Mouse (Mus musculus) hindbrain, embryonic 12.5 days (tissue): Measurements from ENCODE around the gene Padi3. TPM values are rescaled to one million over a fixed set of nuclear protein-coding genes. Genes with fewer than 3 reads are reported as not detected.
A peak's percentile ranks its signal among the peaks of the same experiment; 100 is the strongest.

Experiments used
- ATAC-seq: fragments of 200-750 bp; cut with Nextera tagmentation; 2 replicates; pipeline ENCODE4 v1.8.0; 2017; ENCODE audit warnings: moderate TSS enrichment; ENCODE audit not compliant: low FRiP score
- H3K27ac ChIP-seq: fragments of 300-500 bp; sonication (generic); 2 replicates; pipeline ENCODE4 v1.5.1; 2016; ENCODE audit warnings: mild to moderate bottlenecking
- H3K27me3 ChIP-seq: fragments of 300-500 bp; sonication (generic); 2 replicates; pipeline ENCODE4 v1.6.1; 2016; ENCODE audit warnings: mild to moderate bottlenecking
- H3K36me3 ChIP-seq: fragments of 300-500 bp; sonication (generic); 2 replicates; pipeline ENCODE4 v1.6.1; 2016; ENCODE audit warnings: mild to moderate bottlenecking
- H3K4me1 ChIP-seq: fragments of 300-500 bp; sonication (generic); 2 replicates; pipeline ENCODE4 v1.6.1; 2016
- H3K4me2 ChIP-seq: fragments of 300-500 bp; sonication (generic); replicated peaks from 2 replicates; pipeline ENCODE4 v1.6.1; 2016; ENCODE audit warnings: mild to moderate bottlenecking
- H3K4me3 ChIP-seq: fragments of 300-500 bp; sonication (generic); 2 replicates; pipeline ENCODE4 v1.5.1; 2016; ENCODE audit warnings: mild to moderate bottlenecking
- H3K9ac ChIP-seq: fragments of 300-500 bp; sonication (generic); 2 replicates; pipeline ENCODE4 v1.6.1; 2016; ENCODE audit warnings: mild to moderate bottlenecking, moderate library complexity
- H3K9me3 ChIP-seq: fragments of 300-500 bp; sonication (generic); replicated peaks from 2 replicates; pipeline ENCODE4 v1.6.1; 2016; ENCODE audit warnings: mild to moderate bottlenecking
- WGBS: fragments of 180-500 bp; shearing (Covaris S2); methylation state at CpG from one replicate; pipeline ENCODE4 v1.1.7; 2016; 5-methylcytosine and 5-hydroxymethylcytosine counted together
- polyA plus RNA-seq: library from polyadenylated mRNA; unstranded; fragments of >200 nt; fragmentation: Nextera tagmentation; extraction: Ambion mirVana; gene quantifications from 2 replicates; pipeline ENCODE4 v1.2.1, GENCODE M21; 2016

Padi3 gene
- polyA plus RNA-seq, 1 experiment from 2014 or later = 0.06 TPM

GRCm38 (mm10) chr4:140774025-140774800, 36.2 kb downstream of the Padi3 start, which contains the start of gene Padi4:
Padi4 (minus strand) TSS chr4:140774236.
- Histone ChIP-seq H3K36me3 (no peaks in the 10 kb centered on the region), H3K9ac (no peak within 1 kb of the TSS), H3K9me3 (no peaks in the 10 kb centered on the region), H3K4me2 (no peak within 1 kb of the TSS), H3K4me3 (no peak within 1 kb of the TSS), H3K27ac (no peak within 1 kb of the TSS), H3K27me3 (no peaks in the 10 kb centered on the region), H3K4me1 (peaks cover 7% of the 10 kb centered on the region; the same call in 1 of the 2 replicates)
- 88% methylated on average over 21 of the region's 21 CpGs for WGBS
- no peak for ATAC-seq

GRCm38 (mm10) chr4:140771091-140771490, 39.4 kb downstream of the Padi3 start:
- 54% methylated on average over 4 of the region's 4 CpGs for WGBS
- Histone ChIP-seq H3K27me3 (no peaks in the 10 kb centered on the region; the same call in 1 of the 2 replicates), H3K9ac (no peak overlapping the region)

GRCm38 (mm10) chr4:140770433-140770832, 40.0 kb downstream of the Padi3 start:
- ATAC-seq = no peak
- H3K4me1 ChIP-seq = peaks cover 5% of the 10 kb centered on the region; the same call in 1 of the 2 replicates
- no peaks in the 10 kb centered on the region for H3K9me3 ChIP-seq
- WGBS = 13% methylated on average over 13 of the region's 13 CpGs
- H3K9ac ChIP-seq = no peak overlapping the region
- no peaks in the 10 kb centered on the region for H3K36me3 ChIP-seq
- H3K4me3 ChIP-seq = 0 out of 2 replicates have a peak overlapping the region, but pooled peaks have one; percentile 4
- H3K4me2 ChIP-seq = peak overlapping the region; percentile 37
- no peaks in the 10 kb centered on the region; the same call in 1 of the 2 replicates for H3K27me3 ChIP-seq
- no peak overlapping the region for H3K27ac ChIP-seq

More at GRCm38 (mm10) chr4:140771091-140771490, 39.4 kb downstream of the Padi3 start:
- no peaks in the 10 kb centered on the region for H3K36me3 ChIP-seq
- no peak overlapping the region for H3K27ac ChIP-seq
- ATAC-seq = no peak
- H3K4me2 ChIP-seq = no peak overlapping the region
- no peak overlapping the region for H3K4me3 ChIP-seq
- no peaks in the 10 kb centered on the region for H3K9me3 ChIP-seq
- peaks cover 5% of the 10 kb centered on the region; the same call in 1 of the 2 replicates for H3K4me1 ChIP-seq

GRCm38 (mm10) chr4:140768973-140769372, 41.5 kb downstream of the Padi3 start:
- no peak for ATAC-seq
- WGBS = 75% methylated on average over 5 of the region's 5 CpGs
- Histone ChIP-seq H3K4me2 (no peak overlapping the region), H3K9me3 (no peaks in the 10 kb centered on the region), H3K36me3 (no peaks in the 10 kb centered on the region), H3K27ac (no peak overlapping the region), H3K4me3 (no peak overlapping the region), H3K9ac (no peak overlapping the region), H3K27me3 (no peaks in the 10 kb centered on the region; the same call in 1 of the 2 replicates), H3K4me1 (peaks cover 5% of the 10 kb centered on the region; the same call in 1 of the 2 replicates)

- ATAC-seq = no peak
- 82% methylated on average over 3 of the region's 3 CpGs for WGBS
- Histone ChIP-seq H3K4me1 (peaks cover 5% of the 10 kb centered on the region; the same call in 1 of the 2 replicates), H3K9ac (no peak overlapping the region), H3K4me3 (no peak overlapping the region), H3K27ac (no peak overlapping the region), H3K9me3 (no peaks in the 10 kb centered on the region), H3K4me2 (no peak overlapping the region), H3K27me3 (no peaks in the 10 kb centered on the region; the same call in 1 of the 2 replicates), H3K36me3 (no peaks in the 10 kb centered on the region)
Observed at GRCm38 (mm10) chr4:140765936-140766335, 44.5 kb downstream of the Padi3 start.

- Histone ChIP-seq H3K27me3 (no peaks in the 10 kb centered on the region; the same call in 1 of the 2 replicates), H3K9ac (no peak overlapping the region), H3K4me1 (peaks cover 2% of the 10 kb centered on the region), H3K27ac (no peak overlapping the region), H3K36me3 (no peaks in the 10 kb centered on the region), H3K9me3 (no peaks in the 10 kb centered on the region), H3K4me3 (no peak overlapping the region), H3K4me2 (no peak overlapping the region)
- no peak for ATAC-seq
- WGBS = 17% methylated on average over 9 of the region's 9 CpGs
Observed at GRCm38 (mm10) chr4:140763158-140763557, 47.3 kb downstream of the Padi3 start.

- ATAC-seq = no peak
- H3K36me3 ChIP-seq = no peaks in the 10 kb centered on the region
- no peak overlapping the region for H3K4me2 ChIP-seq
- no peaks in the 10 kb centered on the region; the same call in 1 of the 2 replicates for H3K27me3 ChIP-seq
- no peak overlapping the region for H3K9ac ChIP-seq
- no peak overlapping the region for H3K4me3 ChIP-seq
- H3K9me3 ChIP-seq = no peaks in the 10 kb centered on the region
- 91% methylated on average over 7 of the region's 7 CpGs for WGBS
- peaks cover 14% of the 10 kb centered on the region for H3K4me1 ChIP-seq
- H3K27ac ChIP-seq = no peak overlapping the region
Observed at GRCm38 (mm10) chr4:140761601-140762000, 48.8 kb downstream of the Padi3 start.

GRCm38 (mm10) chr4:140755811-140756210, 54.6 kb downstream of the Padi3 start:
- H3K4me1 ChIP-seq = peaks cover 14% of the 10 kb centered on the region
- H3K4me2 ChIP-seq = no peak overlapping the region
- no peak overlapping the region for H3K4me3 ChIP-seq
- H3K36me3 ChIP-seq = no peaks in the 10 kb centered on the region
- H3K27me3 ChIP-seq = no peaks in the 10 kb centered on the region; the same call in 1 of the 2 replicates
- no peak for ATAC-seq
- 90% methylated on average over 3 of the region's 3 CpGs for WGBS
- no peaks in the 10 kb centered on the region for H3K9me3 ChIP-seq
- H3K27ac ChIP-seq = no peak overlapping the region
- 0 out of 2 replicates have a peak overlapping the region, but pooled peaks have one; percentile 2 for H3K9ac ChIP-seq

GRCm38 (mm10) chr4:140753366-140753765, 57.1 kb downstream of the Padi3 start:
- Histone ChIP-seq H3K4me3 (no peak overlapping the region), H3K4me1 (peaks cover 21% of the 10 kb centered on the region), H3K9ac (no peak overlapping the region), H3K9me3 (no peaks in the 10 kb centered on the region), H3K27ac (no peak overlapping the region), H3K4me2 (no peak overlapping the region), H3K36me3 (no peaks in the 10 kb centered on the region), H3K27me3 (peaks cover 4% of the 10 kb centered on the region; the same call in 1 of the 2 replicates)
- 66% methylated on average over 7 of the region's 7 CpGs for WGBS
- no peak for ATAC-seq

- no peak for ATAC-seq
- H3K4me3 ChIP-seq = peak overlapping the region; percentile 19
- H3K9me3 ChIP-seq = no peaks in the 10 kb centered on the region
- H3K36me3 ChIP-seq = no peaks in the 10 kb centered on the region
- H3K4me2 ChIP-seq = peak overlapping the region; percentile 41
- no peak overlapping the region for H3K27ac ChIP-seq
- peaks cover 6% of the 10 kb centered on the region; the same call in 1 of the 2 replicates for H3K27me3 ChIP-seq
- H3K9ac ChIP-seq = 0 out of 2 replicates have a peak overlapping the region, but pooled peaks have one; percentile 15
- H3K4me1 ChIP-seq = peaks cover 13% of the 10 kb centered on the region
- 9% methylated on average over 19 of the region's 19 CpGs for WGBS
Observed at GRCm38 (mm10) chr4:140750328-140750727, 60.1 kb downstream of the Padi3 start.

- Histone ChIP-seq H3K9me3 (no peaks in the 10 kb centered on the region), H3K4me3 (no peak overlapping the region), H3K36me3 (no peaks in the 10 kb centered on the region), H3K4me2 (no peak overlapping the region), H3K4me1 (peaks cover 14% of the 10 kb centered on the region), H3K9ac (no peak overlapping the region), H3K27me3 (peaks cover 6% of the 10 kb centered on the region; the same call in 1 of the 2 replicates), H3K27ac (no peak overlapping the region)
- 34% methylated on average over 12 of the region's 12 CpGs for whole genome bisulfite sequencing
- no peak for ATAC-seq
Observed at GRCm38 (mm10) chr4:140747978-140748377, 62.5 kb downstream of the Padi3 start.

GRCm38 (mm10) chr4:140744654-140745053, 65.8 kb downstream of the Padi3 start:
- H3K27ac ChIP-seq = no peak overlapping the region
- H3K9ac ChIP-seq = no peak overlapping the region
- 30% methylated on average over 3 of the region's 3 CpGs for WGBS
- H3K4me2 ChIP-seq = no peak overlapping the region
- H3K9me3 ChIP-seq = no peaks in the 10 kb centered on the region
- H3K36me3 ChIP-seq = no peaks in the 10 kb centered on the region
- ATAC-seq = no peak
- no peak overlapping the region for H3K4me3 ChIP-seq
- H3K4me1 ChIP-seq = peaks cover 12% of the 10 kb centered on the region
- H3K27me3 ChIP-seq = peaks cover 2% of the 10 kb centered on the region; the same call in 1 of the 2 replicates
